Mouse (Mus musculus) adrenal gland, adult 2 months (tissue): ENCODE data around the gene 4932411N23Rik. TPM values are rescaled to one million over a fixed set of nuclear protein-coding genes. Genes with fewer than 3 reads are reported as not detected.
"Not testable (repeated sequence)": the region's sequence is repeated elsewhere in the genome, so short reads cannot be mapped to it uniquely, and the experiment has no call there.

Source experiments
- DNase-seq: peaks from one replicate; pipeline ENCODE4 v3.0.0; 2021
- long read RNA-seq: library from polyadenylated mRNA; stranded (forward); transcript quantifications from one replicate; pipeline ENCODE4 v2.0.0, GENCODE M21; 2021
- polyA plus RNA-seq: library from polyadenylated mRNA; depleted of rRNA; stranded (reverse); fragments of >200 nt; gene quantifications from 2 replicates; pipeline ENCODE4 v1.2.3, GENCODE M21; 2012; rRNA removed
- total RNA-seq, 2 experiments: library from RNA; stranded (reverse); gene quantifications; 2 replicates each; pipeline ENCODE4 v1.2.3; 2021

4932411N23Rik gene
- total RNA-seq = not detected
- polyA plus RNA-seq = not detected in 2 replicates
- long read RNA-seq = 0 reads

DNA sequence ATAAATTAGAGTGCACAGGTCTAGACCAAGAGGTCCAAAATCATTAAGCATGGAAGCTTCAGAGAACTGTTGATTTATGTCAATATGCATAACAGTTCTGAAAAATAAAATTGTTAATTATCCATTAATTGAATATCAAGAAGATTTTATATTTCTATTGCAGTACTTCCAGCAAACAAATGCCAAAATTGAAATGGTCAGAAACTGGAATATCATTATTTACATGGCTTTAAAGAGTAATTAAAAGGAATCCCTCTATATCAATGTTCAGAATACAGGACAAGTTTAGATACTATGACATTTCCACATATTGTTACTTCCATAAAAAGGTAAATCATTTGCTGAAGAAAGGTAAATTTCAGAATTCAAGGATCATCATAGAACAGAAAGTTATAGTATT is at the start of gene 4932411N23Rik:
4932411N23Rik (minus strand) TSS at position 101 of the 400 bp plus-strand sequence.
- DNase-seq = no peak

DNA sequence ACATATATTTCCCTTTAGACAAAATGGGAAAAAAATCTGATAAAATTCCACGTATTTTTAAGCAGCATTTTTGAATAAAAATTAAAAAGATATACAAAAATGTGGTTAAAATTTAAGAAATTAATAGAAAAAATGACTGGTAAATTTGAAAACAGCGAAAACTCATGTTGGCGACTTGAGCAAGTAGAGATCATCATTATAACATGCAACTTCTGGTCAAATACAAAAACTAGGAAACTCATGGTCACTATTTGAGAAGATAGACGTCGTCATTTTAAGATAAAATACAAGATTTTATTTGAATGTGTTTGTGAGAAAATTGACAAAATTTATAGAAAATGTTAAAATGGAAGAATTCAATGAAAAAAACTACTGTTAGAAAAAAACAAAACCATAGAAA is 35.8 kb downstream of the 4932411N23Rik start:
- no peak for DNase-seq

DNA sequence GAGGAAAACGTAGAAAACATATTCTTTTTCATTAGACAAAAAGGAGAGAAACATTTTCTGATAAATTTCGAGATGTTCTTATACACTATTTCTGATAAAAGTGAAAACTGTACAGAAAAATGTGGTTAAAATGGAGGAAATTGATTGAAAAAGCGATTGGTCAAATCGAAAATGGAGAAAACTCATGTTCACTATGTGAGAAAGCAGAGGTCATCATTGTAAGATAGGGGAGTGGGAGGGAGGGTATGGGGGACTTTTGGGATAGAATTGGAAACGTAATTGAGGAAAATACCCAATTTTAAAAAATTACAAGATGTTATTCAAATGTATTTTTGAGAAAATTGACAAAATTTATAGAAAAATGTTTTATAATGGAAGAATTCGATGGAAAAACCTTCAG is 38.0 kb downstream of the 4932411N23Rik start:
- DNase-seq = not testable (repeated sequence)

DNA sequence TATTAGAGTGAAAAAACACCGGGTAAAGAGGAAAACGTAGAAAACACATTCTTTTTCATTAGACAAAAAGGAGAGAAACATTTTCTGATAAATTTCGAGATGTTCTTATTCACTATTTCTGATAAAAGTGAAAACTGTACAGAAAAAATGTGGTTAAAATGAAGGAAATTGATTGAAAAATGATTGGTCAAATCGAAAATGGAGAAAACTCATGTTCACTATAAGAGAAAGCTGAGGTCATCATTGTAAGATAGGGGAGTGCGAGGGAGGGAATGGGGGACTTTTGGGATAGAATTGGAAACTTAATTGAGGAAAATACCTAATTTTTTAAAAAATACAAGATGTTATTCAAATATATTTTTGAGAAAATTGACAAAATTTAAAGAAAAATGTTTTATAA is 40.8 kb downstream of the 4932411N23Rik start:
- DNase-seq = not testable (repeated sequence)

DNA sequence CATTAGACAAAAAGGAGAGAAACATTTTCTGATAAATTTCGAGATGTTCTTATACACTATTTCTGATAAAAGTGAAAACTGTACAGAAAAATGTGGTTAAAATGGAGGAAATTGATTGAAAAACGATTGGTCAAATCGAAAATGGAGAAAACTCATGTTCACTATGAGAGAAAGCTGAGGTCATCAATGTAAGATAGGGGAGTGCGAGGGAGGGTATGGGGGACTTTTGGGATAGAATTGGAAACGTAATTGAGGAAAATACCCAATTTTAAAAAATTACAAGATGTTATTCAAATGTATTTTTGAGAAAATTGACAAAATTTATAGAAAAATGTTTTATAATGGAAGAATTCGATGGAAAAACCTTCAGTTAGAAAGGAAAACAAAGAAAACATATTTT is 42.2 kb downstream of the 4932411N23Rik start:
- DNase-seq = not testable (repeated sequence)

Other genes starting within 250 kb of the 4932411N23Rik start
- gene Gm382, start 224.1 kb upstream of the 4932411N23Rik start, total RNA-seq = not detected
- not detected in 2 replicates for gene Gm382, start 224.1 kb upstream of the 4932411N23Rik start, polyA plus RNA-seq